Mouse (Mus musculus) gastrocnemius, postnatal 4 days (tissue): ENCODE data around the gene Myl12a. TPM values are rescaled to one million over a fixed set of nuclear protein-coding genes. Genes with fewer than 3 reads are reported as not detected.
"Not testable (repeated sequence)": the region's sequence is repeated elsewhere in the genome, so short reads cannot be mapped to it uniquely, and the experiment has no call there.

Source experiments
- DNase-seq, 2 experiments: peaks; one replicate each; pipeline ENCODE4 v3.0.0; 2021 to 2022; ENCODE audit warnings: low spot score in 2 of 2, mixed read lengths in 2 of 2
- total RNA-seq, 2 experiments: library from RNA; stranded (reverse); gene quantifications; 2 replicates each; pipeline ENCODE4 v1.2.3; 2021

Gene Myl12a
- total RNA-seq, 2 experiments from 2014 or later = 712 to 757 TPM

DNA sequence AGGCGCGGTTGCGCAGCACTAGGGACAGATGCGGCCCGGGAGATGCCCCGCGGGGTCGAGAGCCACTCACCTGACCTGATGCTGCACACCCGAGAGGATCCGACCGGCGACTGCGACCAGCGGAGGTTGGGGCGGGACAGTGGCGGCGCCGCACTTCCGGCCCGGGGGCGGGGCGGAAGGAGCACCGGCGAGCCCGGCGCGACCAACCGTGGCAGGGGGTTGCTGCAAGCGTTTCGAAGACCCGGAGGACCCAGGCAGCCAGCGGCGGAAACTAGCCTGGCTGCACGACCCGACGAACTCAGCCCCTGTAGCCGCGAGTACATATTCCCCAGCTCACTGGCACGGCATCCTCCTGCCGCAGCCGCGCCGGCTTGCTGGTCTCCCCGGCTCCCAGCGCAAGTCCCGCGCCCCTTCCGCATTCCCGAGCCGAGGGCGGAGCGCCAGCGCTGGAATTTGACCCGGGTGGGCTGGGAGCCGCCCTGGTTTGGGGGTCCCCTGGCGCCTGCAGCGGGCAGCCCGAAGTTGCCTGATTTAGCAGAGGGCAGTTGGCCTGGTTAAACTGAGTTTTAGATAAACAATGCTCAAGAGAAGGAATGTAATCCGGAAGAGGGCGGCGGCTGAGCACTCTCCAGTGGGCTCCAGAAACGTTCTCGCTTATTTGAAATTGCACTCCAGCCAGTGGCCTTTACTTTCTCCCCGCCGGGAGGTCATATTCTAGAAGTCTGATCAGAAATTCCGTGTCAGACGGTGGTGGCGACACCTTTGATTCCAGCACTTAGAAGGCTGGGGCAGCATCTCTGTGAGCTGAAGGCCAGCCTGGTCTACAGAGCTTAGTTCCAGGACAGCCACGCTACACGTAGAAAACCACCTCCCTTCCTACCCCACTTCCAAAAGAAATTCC lies 12.0 kb downstream of the Myl12a start:
- DNase-seq = peak; percentile 86 to 91

- DNase-seq = no peak
Observed at GRCm38 (mm10) chr17:70989991-70990390, 12.7 kb downstream of the Myl12a start.

GRCm38 (mm10) chr17:70989430-70989829 lies 13.2 kb downstream of the Myl12a start:
- DNase-seq = no peak

- DNase-seq = no peak
Observed at GRCm38 (mm10) chr17:70988337-70988767, 14.3 kb downstream of the Myl12a start.

GRCm38 (mm10) chr17:70986831-70987660 lies 15.6 kb downstream of the Myl12a start:
- DNase-seq = no peak

GRCm38 (mm10) chr17:70986355-70986740 lies 16.3 kb downstream of the Myl12a start:
- DNase-seq = no peak

DNA sequence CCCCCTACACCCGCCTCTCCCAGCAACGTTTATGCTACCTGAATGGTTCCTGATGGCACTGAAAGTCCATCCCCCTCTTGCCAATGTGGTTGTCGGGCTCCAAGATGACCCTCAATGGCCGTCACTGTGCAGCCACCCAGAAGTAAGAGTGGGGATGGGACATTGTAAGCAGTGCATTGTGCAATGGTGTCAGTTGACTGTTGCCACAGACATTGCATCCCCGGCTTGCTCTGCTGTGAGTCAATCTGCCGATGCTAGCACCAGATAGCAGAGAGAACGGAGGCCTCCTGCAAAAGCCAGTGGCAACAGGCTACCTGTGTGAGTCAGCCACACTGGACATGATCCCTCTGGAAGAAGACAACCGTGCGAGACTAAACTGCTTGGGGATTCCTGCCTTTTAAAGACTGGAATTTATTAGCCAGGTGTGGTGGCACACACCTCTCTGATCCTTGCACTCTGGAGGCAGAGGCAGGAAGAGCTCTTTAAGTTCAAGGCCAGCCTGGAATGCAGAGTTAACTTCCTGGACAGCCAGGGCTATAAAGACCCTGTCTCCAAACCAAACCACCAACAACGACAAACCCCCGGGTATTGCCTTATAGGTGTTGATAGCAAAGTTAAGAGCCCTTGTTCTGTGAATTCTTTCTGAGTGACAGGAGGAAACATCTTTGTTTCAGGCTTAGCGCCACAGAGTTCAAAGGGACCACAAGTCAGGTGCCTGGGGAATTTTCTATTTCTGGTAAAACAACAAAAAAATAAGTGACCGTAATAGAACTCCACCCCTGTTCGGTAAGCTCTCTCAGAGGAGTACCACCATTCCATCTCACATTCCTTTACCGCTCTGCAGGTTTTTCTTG lies 16.9 kb downstream of the Myl12a start:
- DNase-seq = no peak

- DNase-seq = no peak
Observed at GRCm38 (mm10) chr17:70979345-70980223, 23.1 kb downstream of the Myl12a start.

DNA sequence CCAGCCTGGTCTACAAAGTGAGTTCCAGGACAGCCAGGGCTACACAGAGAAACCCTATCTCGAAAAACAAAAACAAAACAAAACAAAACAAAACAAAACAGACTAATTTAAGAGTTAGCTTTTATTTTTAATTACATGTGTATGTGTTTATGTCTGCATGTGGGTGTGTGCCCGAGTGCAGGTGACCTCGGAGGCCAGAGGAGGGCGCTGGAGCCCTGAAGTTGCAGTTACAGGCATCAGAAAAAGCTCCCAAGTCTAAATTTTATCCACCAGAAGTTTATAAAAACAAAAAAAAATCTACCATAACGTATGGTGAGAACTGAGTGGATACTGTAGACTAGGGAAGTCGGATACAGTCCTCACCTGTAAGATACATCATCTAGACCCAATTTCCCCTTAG lies 24.9 kb downstream of the Myl12a start:
- no peak for DNase-seq

GRCm38 (mm10) chr17:70974065-70974464 lies 28.6 kb downstream of the Myl12a start:
- DNase-seq = not testable (repeated sequence)

- DNase-seq = no peak
Observed at GRCm38 (mm10) chr17:70973398-70973797, 29.3 kb downstream of the Myl12a start.

GRCm38 (mm10) chr17:70971206-70971605 lies 31.5 kb downstream of the Myl12a start:
- no peak for DNase-seq

- DNase-seq = no peak
Observed at GRCm38 (mm10) chr17:70968606-70969191, 34.0 kb downstream of the Myl12a start.

- no peak for DNase-seq
Observed at GRCm38 (mm10) chr17:70967646-70968045, 35.0 kb downstream of the Myl12a start.

- no peak for DNase-seq
Observed at GRCm38 (mm10) chr17:70967191-70967590, 35.5 kb downstream of the Myl12a start.

DNA sequence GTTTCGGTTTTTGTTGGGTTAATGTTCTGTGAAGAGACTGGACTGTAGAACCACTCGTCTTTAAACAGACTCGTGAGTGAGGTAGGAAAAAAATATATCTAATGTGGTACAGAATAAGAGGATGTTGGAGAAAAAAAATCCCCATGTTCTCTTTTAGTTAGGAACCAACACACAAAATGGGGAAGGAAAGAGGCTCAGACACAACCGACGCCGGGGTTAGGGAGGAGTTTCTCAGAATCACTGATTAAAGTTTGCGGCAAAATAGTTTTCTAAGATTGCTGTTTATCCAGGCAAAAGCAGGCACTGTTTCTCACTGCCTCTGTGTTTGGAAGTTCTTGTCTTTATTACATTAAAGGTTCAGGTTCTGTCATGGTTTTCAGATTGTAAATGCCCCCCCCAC lies 36.6 kb downstream of the Myl12a start:
- DNase-seq = no peak

DNA sequence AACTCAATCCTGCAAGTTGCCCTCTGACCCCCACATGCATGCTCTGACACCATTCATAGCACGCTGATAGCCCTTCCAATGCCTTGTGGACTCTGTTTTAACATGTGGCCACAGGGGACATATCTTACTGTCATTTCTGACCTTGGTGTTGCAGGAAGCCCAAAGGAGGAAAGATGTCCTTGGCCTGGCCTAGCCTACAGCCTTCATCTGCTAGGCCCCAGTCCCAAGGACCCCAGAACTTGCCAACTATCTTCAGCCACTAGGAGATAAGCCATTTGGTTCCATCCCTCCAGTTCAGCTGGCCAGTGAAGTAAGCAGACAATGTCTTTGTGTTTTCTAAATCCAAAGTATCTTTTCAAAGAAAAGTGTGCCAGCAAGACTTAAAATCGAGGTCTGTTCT lies 37.4 kb downstream of the Myl12a start:
- no peak for DNase-seq

DNA sequence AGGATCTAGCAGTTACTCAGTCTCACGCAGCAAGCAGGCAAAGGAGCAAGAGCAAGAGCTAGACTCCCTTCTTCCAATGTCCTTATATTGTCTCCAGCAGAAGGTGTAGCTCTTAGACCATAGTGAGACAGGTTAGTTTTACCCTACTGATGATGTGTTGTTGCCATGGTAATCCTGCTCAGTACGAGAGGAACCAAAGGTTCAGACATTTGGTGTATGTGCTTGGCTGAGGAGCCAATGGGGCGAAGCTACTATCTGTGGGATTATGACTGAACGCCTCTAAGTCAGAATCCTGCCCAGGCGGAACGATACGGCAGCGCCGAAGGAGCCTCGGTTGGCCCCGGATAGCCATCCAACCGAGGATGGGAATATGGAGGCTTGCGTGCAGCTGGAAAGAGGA lies 39.1 kb downstream of the Myl12a start:
- DNase-seq = peak; percentile 69 to 73

DNA sequence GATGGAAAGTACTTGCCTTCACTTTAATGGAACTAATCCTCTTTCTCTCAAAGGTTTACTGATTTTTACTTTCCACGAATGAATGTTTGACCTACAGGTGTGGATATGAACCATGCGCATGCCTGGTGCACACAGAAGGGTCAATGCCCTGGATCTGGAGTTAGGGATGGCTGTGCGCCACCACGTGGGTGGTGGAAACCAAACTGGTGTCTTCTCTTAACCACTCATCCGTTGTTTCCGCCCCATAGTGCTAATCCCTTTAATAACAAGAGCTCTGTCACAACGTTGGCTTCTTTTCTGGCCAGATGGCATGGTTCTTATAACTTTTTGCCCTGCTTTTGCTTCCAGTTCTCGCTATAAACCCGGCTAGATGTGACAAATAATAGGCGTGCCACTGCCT lies 51.4 kb downstream of the Myl12a start:
- no peak for DNase-seq

GRCm38 (mm10) chr17:70949171-70949570 lies 53.5 kb downstream of the Myl12a start:
- DNase-seq = no peak
